Mouse (Mus musculus): ENCODE measurements around the gene Scgb1c1. TPM values are rescaled to one million over a fixed set of nuclear protein-coding genes. Genes with fewer than 3 reads are reported as not detected.

The Scgb1c1 gene
- polyA plus RNA-seq (2012) = not detected in 2 replicates

DNA sequence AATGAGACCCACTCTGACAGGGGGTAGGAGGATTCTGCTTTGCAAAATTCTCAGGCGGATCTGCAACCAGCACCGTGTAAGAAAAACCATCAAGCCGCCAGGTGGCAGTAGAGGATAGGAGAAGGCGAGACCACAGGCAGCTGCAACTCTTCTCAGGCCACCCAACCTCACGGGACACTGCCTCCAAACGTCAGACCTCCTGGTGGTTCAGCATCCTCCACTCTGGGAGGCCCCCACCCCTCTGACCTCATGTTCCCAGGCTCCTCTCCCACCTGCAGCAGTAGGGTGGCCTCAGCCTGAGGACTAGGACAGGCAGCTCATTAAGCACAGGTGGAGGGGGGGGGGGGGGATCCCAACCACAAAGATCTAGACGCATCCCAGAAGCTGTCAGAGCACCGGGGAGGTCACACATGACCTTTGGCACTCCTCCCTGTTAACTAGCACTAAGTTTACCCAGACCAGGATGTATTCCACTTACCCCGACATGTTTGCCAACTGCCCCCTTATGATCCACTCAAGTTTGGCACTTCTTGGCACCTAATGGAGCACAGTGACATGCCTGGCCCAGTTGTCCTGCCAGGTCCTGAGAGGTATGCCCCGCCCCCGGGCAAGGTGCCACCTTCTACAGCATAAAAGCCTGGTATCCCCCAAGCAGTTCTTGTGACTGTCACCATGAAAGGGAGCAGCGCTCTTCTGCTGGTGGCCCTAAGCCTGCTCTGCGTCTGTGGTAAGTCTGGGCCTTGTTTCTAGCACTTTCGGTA, at the start of gene Scgb1c1:
Gene Scgb1c1, plus strand, starts transcription at position 643 of the 761 bp plus-strand sequence.
- peaks cover 29% of the 10 kb centered on the region for H3K27me3 ChIP-seq (ENCODE audit: control insufficient read depth)

GRCm38 (mm10) chr7:140797619-140798018, 47.7 kb upstream of the Scgb1c1 start:
- no peaks in the 10 kb centered on the region for H3K9me3 ChIP-seq (ENCODE audit: control insufficient read depth, low read length)
- H3K4me1 ChIP-seq (ENCODE audit: control insufficient read depth) = no peaks in the 10 kb centered on the region
- no peaks in the 10 kb centered on the region for H3K36me3 ChIP-seq (ENCODE audit: control insufficient read depth)
- no peak for TF ChIP-seq TAL1 (IDR thresholded peaks at IDR 0.05; ENCODE audit: low read length)
- no peak for TF ChIP-seq GATA1 (IDR thresholded peaks at IDR 0.05; ENCODE audit: low read length)
- H3K4me3 ChIP-seq (replicated peaks) = no peak overlapping the region
- H3K27me3 ChIP-seq (ENCODE audit: control insufficient read depth) = no peaks in the 10 kb centered on the region

More for the DNA sequence above, at the start of gene Scgb1c1:
- H3K36me3 ChIP-seq (ENCODE audit: control insufficient read depth) = no peaks in the 10 kb centered on the region
- H3K4me3 ChIP-seq (replicated peaks) = no peak within 1 kb of the TSS
- TF ChIP-seq TAL1 (IDR thresholded peaks at IDR 0.05; ENCODE audit: low read length) (no peak), GATA1 (IDR thresholded peaks at IDR 0.05; ENCODE audit: low read length) (no peak)
- no peaks in the 10 kb centered on the region for H3K4me1 ChIP-seq (ENCODE audit: control insufficient read depth)
- no peaks in the 10 kb centered on the region for H3K9me3 ChIP-seq (ENCODE audit: control insufficient read depth, low read length)

DNA sequence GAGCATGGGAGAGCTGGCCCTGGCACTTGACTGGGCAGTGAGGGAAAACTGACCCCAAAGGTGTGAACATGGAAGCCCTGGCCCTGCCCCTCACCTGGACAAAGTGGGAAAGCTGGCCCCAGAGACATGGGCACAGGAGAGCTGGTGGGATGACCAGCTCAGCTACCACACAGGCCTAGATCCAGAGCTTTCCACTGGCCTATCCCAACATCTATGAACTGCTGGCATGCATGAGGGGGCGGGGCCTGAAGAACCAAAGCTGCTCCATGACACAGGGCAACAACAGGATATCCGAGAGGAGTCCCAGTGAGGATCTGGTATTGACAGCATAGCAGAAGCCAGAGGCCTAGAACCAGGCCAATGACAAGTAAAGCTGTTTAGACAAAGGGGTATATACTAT, 47.1 kb upstream of the Scgb1c1 start:
- Histone ChIP-seq H3K4me3 (replicated peaks) (no peak overlapping the region), H3K27me3 (ENCODE audit: control insufficient read depth) (no peaks in the 10 kb centered on the region), H3K36me3 (ENCODE audit: control insufficient read depth) (no peaks in the 10 kb centered on the region), H3K9me3 (ENCODE audit: control insufficient read depth, low read length) (no peaks in the 10 kb centered on the region), H3K4me1 (ENCODE audit: control insufficient read depth) (no peaks in the 10 kb centered on the region)
- TF ChIP-seq GATA1 (IDR thresholded peaks at IDR 0.05; ENCODE audit: low read length) (no peak), TAL1 (IDR thresholded peaks at IDR 0.05; ENCODE audit: low read length) (no peak)

- H3K4me1 ChIP-seq (ENCODE audit: control insufficient read depth) = no peaks in the 10 kb centered on the region
- no peak overlapping the region for H3K4me3 ChIP-seq (replicated peaks)
- TF ChIP-seq TAL1 (IDR thresholded peaks at IDR 0.05; ENCODE audit: low read length) (no peak), GATA1 (IDR thresholded peaks at IDR 0.05; ENCODE audit: low read length) (no peak)
- H3K36me3 ChIP-seq (ENCODE audit: control insufficient read depth) = no peaks in the 10 kb centered on the region
- no peaks in the 10 kb centered on the region for H3K9me3 ChIP-seq (ENCODE audit: control insufficient read depth, low read length)
- H3K27me3 ChIP-seq (ENCODE audit: control insufficient read depth) = no peaks in the 10 kb centered on the region
Measured at GRCm38 (mm10) chr7:140802629-140803028, 42.7 kb upstream of the Scgb1c1 start.

- Histone ChIP-seq H3K36me3 (ENCODE audit: control insufficient read depth) (no peaks in the 10 kb centered on the region), H3K27me3 (ENCODE audit: control insufficient read depth) (no peaks in the 10 kb centered on the region), H3K9me3 (ENCODE audit: control insufficient read depth, low read length) (no peaks in the 10 kb centered on the region), H3K4me3 (replicated peaks) (no peak overlapping the region), H3K4me1 (ENCODE audit: control insufficient read depth) (no peaks in the 10 kb centered on the region)
- no peak for TF ChIP-seq TAL1 (IDR thresholded peaks at IDR 0.05; ENCODE audit: low read length)
- no peak for TF ChIP-seq GATA1 (IDR thresholded peaks at IDR 0.05; ENCODE audit: low read length)
Measured at GRCm38 (mm10) chr7:140805704-140806103, 39.6 kb upstream of the Scgb1c1 start.

DNA sequence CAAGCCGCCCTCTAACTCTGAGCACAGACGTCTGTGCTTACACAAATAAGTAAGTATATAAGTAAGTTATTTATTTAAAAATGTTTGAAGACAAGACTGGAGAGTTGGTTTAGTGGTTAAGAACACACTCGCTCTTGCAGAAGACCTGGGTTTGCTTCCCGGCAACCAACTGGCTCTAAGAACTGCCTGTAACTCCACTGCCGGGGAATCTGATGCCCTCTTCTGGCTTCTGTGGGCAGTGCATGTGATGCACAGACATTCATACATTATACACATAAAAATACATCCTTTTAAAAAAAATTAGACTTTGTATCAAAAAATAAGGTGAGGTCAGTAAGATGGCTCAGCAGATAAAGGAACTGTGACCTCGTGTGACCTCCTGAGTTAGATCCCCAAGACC, 34.9 kb upstream of the Scgb1c1 start:
- H3K4me3 ChIP-seq (replicated peaks) = no peak overlapping the region
- no peaks in the 10 kb centered on the region for H3K4me1 ChIP-seq (ENCODE audit: control insufficient read depth)
- no peaks in the 10 kb centered on the region for H3K9me3 ChIP-seq (ENCODE audit: control insufficient read depth, low read length)
- H3K27me3 ChIP-seq (ENCODE audit: control insufficient read depth) = no peaks in the 10 kb centered on the region
- TF ChIP-seq GATA1 (IDR thresholded peaks at IDR 0.05; ENCODE audit: low read length) (no peak), TAL1 (IDR thresholded peaks at IDR 0.05; ENCODE audit: low read length) (no peak)
- H3K36me3 ChIP-seq (ENCODE audit: control insufficient read depth) = no peaks in the 10 kb centered on the region

GRCm38 (mm10) chr7:140811714-140812113, 33.6 kb upstream of the Scgb1c1 start:
- Histone ChIP-seq H3K4me3 (replicated peaks) (no peak overlapping the region), H3K4me1 (ENCODE audit: control insufficient read depth) (no peaks in the 10 kb centered on the region), H3K9me3 (ENCODE audit: control insufficient read depth, low read length) (no peaks in the 10 kb centered on the region), H3K36me3 (ENCODE audit: control insufficient read depth) (no peaks in the 10 kb centered on the region), H3K27me3 (ENCODE audit: control insufficient read depth) (no peaks in the 10 kb centered on the region)
- TF ChIP-seq GATA1 (IDR thresholded peaks at IDR 0.05; ENCODE audit: low read length) (no peak), TAL1 (IDR thresholded peaks at IDR 0.05; ENCODE audit: low read length) (no peak)

GRCm38 (mm10) chr7:140812850-140813249, 32.5 kb upstream of the Scgb1c1 start:
- Histone ChIP-seq H3K4me3 (replicated peaks) (no peak overlapping the region), H3K9me3 (ENCODE audit: control insufficient read depth, low read length) (no peaks in the 10 kb centered on the region), H3K27me3 (ENCODE audit: control insufficient read depth) (no peaks in the 10 kb centered on the region), H3K36me3 (ENCODE audit: control insufficient read depth) (no peaks in the 10 kb centered on the region), H3K4me1 (ENCODE audit: control insufficient read depth) (no peaks in the 10 kb centered on the region)
- no peak for TF ChIP-seq TAL1 (IDR thresholded peaks at IDR 0.05; ENCODE audit: low read length)

DNA sequence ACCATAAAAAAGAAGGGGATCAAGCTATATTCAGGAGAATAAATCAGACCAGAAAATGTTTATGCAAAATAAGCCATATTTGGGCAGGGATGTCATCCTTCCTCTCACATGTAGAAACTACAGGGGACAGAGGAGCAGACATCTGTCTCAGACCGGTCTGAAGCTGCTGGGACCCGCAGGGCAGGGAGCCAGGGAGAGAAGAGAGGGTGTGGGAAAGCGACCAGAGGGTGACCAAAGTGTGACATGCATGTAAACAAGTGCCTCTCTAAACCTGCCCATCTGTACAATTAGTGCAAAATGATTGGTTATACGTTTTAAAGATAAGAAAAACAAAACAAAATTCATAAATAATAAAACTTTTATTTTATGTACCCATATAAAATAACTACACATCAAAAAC, 25.2 kb upstream of the Scgb1c1 start:
- Histone ChIP-seq H3K36me3 (ENCODE audit: control insufficient read depth) (no peaks in the 10 kb centered on the region), H3K4me1 (ENCODE audit: control insufficient read depth) (peaks cover 7% of the 10 kb centered on the region), H3K27me3 (ENCODE audit: control insufficient read depth) (peaks cover 4% of the 10 kb centered on the region; the same call in 1 of the 2 replicates), H3K4me3 (replicated peaks) (no peak overlapping the region), H3K9me3 (ENCODE audit: control insufficient read depth, low read length) (no peaks in the 10 kb centered on the region)
- TF ChIP-seq GATA1 (IDR thresholded peaks at IDR 0.05; ENCODE audit: low read length) (no peak), TAL1 (IDR thresholded peaks at IDR 0.05; ENCODE audit: low read length) (no peak)

- no peaks in the 10 kb centered on the region for H3K36me3 ChIP-seq (ENCODE audit: control insufficient read depth)
- H3K27me3 ChIP-seq (ENCODE audit: control insufficient read depth) = peaks cover 4% of the 10 kb centered on the region; the same call in 1 of the 2 replicates
- no peak for TF ChIP-seq TAL1 (IDR thresholded peaks at IDR 0.05; ENCODE audit: low read length)
- no peak for TF ChIP-seq GATA1 (IDR thresholded peaks at IDR 0.05; ENCODE audit: low read length)
- H3K9me3 ChIP-seq (ENCODE audit: control insufficient read depth, low read length) = no peaks in the 10 kb centered on the region
- peak overlapping the region; percentile 60 for H3K4me3 ChIP-seq (replicated peaks)
- H3K4me1 ChIP-seq (ENCODE audit: control insufficient read depth) = peaks cover 7% of the 10 kb centered on the region
Measured at GRCm38 (mm10) chr7:140821305-140821652, 24.1 kb upstream of the Scgb1c1 start.
